Mouse (Mus musculus) heart, postnatal 36 days (tissue): ENCODE results near the gene Ptprm. TPM values are rescaled to one million over a fixed set of nuclear protein-coding genes. Genes with fewer than 3 reads are reported as not detected.
A peak's percentile ranks its signal among the peaks of the same experiment; 100 is the strongest.

Source experiments
- DNase-seq, 2 experiments: peaks; one replicate each; pipeline ENCODE4 v3.0.0; 2021 to 2022
- intact Hi-C: fragments of 180-260 bp; cut with DNase I; formaldehyde crosslinking; loops from one replicate; pipeline ENCODE4 v1.15.1; 2025
- total RNA-seq, 2 experiments: library from RNA; stranded (reverse); gene quantifications; 2 replicates each; pipeline ENCODE4 v1.2.3; 2021

The Ptprm gene
- total RNA-seq, 2 experiments from 2014 or later: 85.0 to 90.6 TPM

DNA sequence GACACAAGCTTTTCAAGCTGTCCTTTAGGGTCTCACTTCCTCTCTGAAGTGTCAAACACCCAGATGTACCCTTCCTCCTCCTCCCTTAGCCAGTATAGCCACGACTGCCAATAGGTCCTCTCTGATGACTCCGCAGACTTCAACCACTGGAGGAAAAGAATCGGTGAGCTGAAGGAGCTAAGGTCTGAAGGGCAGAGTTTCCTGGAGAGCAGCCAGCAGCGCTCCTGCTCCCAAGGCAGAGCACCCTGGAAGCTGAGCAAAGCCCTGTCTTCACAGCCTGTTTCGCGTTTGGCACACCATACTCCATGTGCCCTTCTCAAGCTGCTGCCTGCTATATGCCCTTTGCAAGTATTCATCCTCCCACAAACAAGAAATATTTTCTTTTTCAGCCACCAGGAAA lies 252.2 kb downstream of the Ptprm start:
- DNase-seq: peak in 1 of 2 experiments; percentile 32
- intact Hi-C loops: no loop called here

DNA sequence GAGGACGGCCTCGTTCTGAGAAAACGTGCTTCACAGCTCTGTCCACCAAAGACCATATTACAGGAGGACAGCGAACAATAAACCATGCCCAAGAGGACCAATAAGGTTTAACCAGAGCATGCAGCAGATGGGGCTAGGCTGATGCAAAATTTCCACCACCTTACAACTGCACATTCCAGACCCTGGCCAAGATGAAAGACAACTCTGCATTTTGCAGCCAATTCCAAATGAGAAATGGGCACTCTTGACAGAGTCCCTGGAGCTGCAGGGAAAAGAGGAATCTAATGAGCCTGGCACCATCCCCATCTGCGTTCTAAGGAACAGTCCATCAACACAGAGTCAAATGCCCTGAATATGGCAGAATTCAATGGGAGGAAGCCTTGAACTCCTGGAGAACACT lies 263.3 kb downstream of the Ptprm start:
- intact Hi-C loops: loop anchor here (5.0 kb wide), 1 partner anchor 41 kb away; no protein-coding TSS in a partner anchor
- DNase-seq: no peak

DNA sequence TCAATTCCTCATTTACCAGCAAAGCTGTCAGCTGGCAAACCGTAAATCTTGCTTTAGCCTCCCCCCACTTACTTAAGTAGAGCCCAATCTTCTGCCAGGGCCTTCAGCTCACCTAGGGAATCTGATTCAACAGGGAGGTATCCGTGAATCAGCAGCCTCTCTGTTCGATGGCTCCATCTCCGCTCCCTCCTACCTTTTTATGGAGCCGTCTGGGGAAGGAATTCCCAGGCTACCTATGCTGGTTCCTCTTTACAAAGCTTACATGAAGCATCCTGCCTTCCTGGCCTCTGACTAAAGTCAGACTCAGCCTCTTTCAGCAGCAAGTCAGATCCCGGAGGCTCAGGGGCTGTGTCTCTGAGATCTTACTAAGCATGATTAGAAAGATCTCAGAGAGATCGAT lies 264.1 kb downstream of the Ptprm start:
- DNase-seq: no peak
- intact Hi-C loops: loop anchor here (5.0 kb wide), 1 partner anchor 42 kb away; no protein-coding TSS in a partner anchor

DNA sequence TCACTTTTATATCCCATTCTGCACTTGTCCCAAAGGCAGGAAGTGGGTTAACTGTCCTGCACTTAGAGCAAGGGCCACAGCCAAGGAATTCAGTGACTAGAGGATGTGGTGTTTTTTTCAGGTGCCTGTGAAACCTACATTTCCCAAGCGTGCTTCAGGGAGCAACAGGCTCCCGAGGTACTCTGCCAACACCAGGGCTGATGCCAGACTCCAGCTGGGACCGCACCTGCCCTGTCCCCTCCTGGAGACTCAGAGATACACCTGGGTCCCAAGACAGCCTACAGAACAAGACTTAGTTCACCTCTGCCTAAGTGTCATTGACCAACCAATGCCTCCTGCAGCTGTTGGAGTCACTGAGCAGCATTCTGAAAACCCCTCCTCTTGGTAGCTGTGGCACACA lies 264.6 kb downstream of the Ptprm start:
- intact Hi-C loops: loop anchor here (5.0 kb wide), 1 partner anchor 43 kb away; no protein-coding TSS in a partner anchor
- DNase-seq: no peak

DNA sequence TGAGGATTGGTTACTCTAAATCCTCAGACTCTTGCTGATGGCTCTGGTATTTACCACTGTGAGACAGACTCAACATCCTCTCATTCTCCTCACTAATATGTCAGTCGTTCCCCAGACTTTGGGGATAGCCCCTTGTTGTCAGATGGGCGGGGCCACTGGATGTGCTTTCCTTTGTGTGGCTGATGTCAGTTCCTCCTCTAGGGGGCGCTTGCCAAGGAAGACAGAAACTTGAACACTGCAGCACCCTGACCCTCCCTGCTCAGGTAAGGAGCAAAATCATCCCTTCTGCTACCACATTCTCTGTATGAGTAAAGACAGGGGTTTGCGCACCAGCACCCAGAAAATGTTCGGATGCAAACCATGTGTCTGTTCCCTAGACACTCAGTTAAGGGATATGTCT lies 266.7 kb downstream of the Ptprm start:
- no peak for DNase-seq
- intact Hi-C loops: no loop called here

DNA sequence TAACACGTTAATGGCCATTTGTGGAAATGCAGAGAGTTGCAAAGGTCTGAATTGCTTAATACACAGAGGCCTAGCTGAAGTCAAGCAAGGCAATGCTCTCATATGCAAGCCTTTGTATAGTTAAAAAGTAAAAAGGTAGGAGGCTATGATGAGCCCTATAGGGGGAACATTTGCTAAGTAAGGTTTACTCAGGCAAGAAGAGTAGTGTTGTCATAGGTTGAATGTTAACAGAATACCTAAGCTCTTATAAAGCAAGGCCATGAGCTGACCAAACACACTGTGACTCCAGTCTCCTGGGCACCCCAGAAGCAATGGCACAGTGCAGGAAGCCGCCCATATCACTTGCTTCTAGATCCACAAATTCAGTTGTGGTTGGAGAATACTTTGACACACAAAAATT lies 267.4 kb downstream of the Ptprm start:
- intact Hi-C loops: no loop called here
- no peak for DNase-seq

DNA sequence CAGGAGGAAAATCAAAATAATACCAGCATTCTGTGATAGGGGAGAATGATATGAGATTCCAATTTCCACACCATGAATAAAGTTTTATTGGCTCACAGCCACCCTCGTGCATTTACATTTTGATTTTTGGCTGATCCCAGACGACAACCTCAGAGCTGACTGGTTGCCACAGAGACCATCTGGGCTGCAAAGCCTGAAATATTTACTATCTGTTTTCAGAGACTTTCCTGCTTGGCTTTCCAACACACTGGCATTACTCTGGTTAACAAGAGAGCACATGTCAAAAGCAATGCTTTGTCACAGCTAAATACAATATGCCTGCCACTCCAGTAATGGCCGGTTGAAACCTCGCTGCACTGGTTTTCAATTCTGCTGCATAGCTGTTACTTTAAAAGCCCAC lies 269.8 kb downstream of the Ptprm start:
- intact Hi-C loops: no loop called here

DNA sequence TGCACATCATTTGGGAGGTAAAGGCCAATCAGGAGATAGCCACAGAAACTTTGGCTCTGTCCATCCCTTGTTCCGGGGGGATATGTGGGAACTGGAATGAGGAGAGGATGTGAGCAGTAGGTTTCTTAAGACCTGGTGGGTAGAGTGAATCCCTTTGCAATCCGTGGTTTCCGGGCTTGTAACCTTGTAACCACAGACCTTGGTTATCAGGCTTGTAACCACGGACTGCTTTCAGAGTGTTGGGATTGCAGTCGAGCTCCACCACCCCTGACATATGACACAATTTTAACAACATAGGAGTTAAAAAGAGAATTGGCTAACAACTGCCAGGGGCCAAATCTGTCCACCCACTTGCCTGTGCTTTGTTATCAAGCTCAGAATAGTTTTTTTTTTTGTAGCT lies 270.2 kb downstream of the Ptprm start:
- DNase-seq: no peak
- intact Hi-C loops: no loop called here

More for the DNA sequence above, 269.8 kb downstream of the Ptprm start:
- DNase-seq: no peak

DNA sequence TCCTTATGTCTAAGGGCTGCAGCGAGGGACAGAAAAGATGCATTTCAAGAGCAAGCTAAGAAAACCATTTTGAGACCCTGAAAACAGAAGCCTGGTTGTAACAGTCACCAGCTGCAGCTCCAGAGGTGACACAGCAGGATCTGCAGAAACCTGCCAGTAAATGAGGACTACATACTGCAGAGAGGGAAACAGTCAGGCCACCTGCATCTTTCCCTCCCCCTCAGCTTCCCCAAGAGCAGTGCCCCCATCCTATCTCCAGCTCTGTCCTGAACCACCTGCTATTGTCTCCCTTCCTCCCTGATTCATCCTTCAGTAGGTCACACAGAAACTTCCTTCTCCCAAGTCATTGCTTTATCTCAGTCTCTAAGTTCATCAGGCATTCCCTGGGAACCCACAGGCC lies 274.7 kb downstream of the Ptprm start:
- intact Hi-C loops: no loop called here

DNA sequence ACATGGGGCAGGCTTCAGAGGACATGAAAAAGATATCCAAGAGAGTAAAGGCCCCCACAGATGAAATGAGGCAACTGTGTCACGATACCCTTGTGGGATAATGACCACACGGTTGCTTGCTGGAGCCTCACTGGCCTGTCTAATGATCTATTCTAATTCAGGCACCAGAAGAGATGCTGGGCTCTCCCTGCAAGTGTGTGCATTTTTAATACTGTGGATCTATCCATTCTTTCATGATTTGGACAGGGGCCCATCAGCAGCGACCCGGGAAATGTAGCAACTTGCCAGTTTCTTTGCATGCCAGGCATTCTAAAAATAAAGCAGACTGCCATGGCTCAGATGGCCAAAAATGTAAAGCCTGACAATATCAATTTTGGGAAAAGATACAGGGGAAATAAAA lies 280.7 kb downstream of the Ptprm start:
- DNase-seq: no peak
- intact Hi-C loops: no loop called here

More for the DNA sequence above, 274.7 kb downstream of the Ptprm start:
- DNase-seq: no peak

DNA sequence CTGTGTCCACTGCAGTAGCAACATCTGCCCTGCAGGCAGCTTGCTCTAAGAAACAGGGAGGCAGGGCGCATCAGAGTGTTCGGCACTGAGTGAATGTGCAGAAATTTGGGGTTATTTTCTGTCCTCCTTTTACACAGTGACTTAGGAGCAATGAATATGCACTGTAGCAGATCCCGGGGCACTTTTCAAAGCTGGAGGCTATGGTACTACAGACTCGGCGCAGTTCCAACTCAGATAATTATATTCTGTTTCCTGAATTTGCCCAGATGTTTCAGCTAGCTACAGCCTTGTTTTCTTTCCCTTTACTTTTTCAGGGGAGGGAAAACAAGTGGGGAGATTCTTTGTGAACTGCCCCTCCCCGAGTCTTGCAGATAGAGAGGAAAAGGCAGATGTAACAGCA lies 281.1 kb downstream of the Ptprm start:
- intact Hi-C loops: no loop called here
- no peak for DNase-seq

DNA sequence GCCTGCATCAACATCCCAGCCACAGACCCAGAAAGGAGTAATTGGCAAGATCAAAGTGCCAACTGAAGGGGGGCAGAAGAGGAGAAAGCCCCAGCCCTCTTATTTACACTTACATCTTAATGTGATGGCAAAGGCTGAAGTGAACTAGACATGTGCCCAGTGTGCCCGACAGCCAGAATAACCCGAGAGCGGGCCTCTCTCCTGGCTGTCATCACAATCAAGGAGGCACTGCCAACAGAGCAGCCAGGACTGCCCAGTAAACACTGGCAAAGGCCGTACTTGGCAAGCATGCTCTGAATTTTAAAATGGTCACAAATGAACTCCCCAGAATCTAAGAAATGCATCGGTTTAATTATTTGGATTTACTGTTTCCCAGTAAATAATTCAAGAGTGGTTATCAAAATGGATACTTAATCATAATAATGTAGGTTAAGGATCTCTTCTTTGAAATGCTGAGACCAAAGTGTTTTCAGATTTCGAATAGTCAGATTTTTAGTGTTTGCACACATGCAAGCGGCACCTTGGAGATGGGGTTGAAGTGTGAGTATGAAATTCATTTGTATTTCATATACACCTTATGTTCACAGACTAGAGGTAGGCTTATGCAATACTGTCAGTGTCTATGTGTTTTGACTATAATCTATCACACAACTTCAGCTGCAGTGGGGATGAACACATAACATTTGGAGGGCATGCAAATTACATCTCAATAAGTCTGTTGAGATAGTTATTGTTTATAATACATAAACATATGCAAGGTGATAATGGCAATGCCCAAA lies 282.8 kb downstream of the Ptprm start:
- intact Hi-C loops: loop anchor here (2.0 kb wide), 1 partner anchor 99 kb away; no protein-coding TSS in a partner anchor
- peak; percentile 29 to 43 for DNase-seq

DNA sequence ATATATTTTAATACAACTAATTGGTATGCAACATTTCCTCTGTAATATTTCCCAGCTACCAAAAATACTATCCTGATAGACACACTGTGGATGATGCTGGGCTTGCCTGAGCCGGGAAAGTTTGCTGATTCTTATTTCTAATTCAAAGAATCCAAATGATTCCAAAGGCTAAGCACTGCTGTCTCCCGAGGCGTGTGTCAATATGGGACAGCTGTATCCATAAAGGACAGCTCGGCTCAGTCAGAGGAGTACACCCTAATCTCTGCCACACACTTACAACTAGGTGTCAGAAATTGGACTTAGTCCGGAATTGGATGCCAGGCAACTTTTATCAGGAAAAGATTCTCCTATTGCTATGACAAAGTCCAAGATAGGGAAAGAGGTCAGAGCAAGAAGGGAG lies 290.6 kb downstream of the Ptprm start:
- intact Hi-C loops: no loop called here
- DNase-seq: no peak

DNA sequence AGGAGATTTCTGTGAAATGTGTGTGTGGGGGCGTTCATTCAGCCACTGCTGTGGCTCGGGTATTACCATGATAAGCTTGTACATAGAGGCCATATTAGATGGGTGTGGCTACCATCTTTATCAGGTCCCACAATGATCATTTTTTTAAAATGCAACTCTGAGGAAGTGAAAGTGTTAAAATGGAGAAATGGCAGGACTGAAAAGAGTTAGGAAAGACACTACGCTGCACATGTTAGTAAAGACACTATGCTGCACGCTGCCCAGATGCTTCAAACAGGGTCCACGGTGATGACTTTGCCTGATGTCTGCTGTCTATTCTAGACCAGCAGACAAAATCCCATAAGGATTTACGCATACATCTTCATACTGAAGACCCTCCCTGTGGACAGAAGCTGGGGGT lies 298.6 kb downstream of the Ptprm start:
- intact Hi-C loops: no loop called here
- no peak for DNase-seq

DNA sequence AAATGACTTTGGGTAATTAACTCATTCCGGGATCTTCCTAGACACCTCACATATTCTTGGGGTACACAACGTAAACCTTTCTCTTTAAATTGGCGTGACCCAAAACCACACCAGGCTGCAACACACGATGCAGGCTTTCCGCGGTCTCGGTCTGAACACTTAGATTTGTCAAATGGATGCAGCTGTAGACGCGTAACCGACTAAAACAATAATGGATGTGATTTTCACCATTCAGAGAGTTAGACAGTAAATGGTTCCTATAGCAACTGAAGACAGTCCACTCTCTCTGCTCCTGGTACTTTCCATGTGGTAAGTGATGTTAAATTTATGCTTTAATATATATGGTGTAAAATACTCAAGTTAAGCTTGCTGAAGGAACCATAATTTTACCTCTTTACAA lies 300.1 kb downstream of the Ptprm start:
- intact Hi-C loops: no loop called here

DNA sequence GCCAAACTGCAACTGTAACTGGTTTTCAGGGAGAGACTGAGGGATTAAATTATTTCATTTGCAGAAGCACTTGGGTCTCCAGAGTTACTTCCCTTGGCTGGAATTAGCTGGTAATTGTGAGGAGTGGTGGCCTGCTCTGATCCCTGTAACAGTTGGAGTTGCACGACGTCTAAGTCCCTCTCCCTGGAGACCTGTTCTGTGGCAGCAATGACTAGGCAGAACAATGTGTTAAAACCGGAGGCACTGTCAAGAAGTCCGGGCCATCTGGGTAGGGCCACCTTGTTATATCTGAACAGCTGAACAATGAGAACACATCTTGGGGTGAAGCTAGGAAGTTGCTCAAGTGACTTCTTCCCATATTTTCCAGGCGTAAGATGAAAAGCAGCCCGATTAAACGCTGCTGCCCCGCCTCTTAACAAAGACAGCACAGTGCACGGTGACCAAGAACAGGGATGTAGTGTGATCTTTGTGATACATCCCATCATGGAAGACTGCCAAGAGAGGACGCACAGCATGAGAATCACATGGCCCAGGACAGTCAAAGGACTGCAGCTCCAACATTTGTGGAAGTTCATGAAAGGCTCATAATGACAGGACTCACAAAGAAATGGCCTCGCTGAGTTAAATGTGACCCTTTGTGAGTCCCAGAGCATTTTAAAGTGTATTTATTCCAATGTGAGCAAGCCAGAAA lies 301.5 kb downstream of the Ptprm start:
- no peak for DNase-seq
- intact Hi-C loops: no loop called here

More for the DNA sequence above, 300.1 kb downstream of the Ptprm start:
- DNase-seq: no peak

DNA sequence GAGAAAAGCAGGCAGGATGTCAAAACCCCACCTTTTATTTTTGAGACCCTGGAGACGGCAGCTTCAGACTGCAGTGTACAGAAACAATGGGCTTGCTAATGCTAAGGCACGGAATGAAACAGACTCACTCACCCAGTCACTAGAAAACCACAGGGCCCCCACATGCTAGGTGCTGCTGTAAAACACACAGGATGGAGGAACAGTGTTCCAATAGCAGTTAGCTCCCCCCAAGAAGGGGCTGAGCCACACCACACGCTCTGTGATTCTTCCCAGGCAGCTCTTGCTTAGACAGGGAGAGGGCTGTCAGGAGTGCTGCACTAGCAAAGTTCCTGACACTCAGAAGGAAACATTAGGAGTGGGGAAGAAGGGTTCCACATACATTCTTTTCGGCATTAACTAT lies 306.6 kb downstream of the Ptprm start:
- intact Hi-C loops: no loop called here
- no peak for DNase-seq

DNA sequence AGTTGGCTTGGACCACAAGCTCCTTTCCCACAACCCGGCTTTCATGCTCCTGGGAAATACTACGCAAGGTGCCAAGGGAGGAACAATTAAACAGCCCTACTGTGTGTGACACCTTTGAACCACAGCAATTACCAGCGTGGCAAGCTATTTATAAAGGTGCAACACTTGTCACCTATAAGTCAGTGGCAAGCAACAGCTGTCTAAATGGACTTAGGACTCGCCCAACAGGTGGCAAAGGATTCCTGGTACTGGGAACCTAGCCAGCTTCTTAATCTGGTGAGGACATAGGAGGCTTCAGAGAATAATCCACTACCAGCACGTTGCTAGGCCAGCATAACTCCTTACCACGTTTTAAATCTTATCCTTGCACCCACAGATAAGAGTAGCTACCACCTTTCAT lies 315.7 kb downstream of the Ptprm start:
- intact Hi-C loops: no loop called here
- no peak for DNase-seq

DNA sequence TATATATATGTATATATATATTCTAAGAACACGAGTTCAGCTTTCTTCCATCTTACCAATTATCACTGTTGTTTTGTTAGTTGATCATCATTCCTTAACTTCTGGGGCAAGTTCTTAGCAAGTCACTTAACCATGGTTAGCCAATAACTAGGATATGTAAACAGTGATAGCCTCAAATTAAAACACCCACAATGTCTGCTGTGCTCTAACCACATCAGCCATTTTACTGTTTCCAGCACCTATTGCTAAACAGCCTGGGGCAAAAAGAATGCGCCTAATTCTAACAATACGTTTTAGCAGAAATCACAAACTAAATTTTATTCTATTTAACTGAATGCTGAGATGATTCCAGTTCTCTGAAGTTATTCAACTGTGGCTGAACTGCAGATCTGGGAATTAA lies 320.7 kb downstream of the Ptprm start:
- intact Hi-C loops: no loop called here
- DNase-seq: no peak

DNA sequence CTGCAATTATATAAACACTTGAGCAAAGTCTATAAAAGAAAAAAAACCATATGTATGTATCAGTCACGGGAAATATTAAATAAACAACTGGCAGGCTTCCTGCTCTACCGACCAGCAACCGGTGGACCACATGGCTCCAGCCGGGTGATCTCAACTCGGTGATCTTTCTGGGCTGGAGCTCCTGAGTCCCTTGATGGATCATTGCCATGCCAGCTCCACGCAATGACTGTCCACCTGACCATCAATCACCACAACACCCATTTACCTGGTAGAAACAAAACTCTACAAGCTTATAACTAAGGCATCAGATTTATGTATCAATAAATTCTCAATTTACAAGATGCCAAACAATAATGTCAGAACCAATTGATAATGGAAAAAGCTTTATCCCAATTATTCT lies 322.2 kb downstream of the Ptprm start:
- DNase-seq: no peak
- intact Hi-C loops: no loop called here

DNA sequence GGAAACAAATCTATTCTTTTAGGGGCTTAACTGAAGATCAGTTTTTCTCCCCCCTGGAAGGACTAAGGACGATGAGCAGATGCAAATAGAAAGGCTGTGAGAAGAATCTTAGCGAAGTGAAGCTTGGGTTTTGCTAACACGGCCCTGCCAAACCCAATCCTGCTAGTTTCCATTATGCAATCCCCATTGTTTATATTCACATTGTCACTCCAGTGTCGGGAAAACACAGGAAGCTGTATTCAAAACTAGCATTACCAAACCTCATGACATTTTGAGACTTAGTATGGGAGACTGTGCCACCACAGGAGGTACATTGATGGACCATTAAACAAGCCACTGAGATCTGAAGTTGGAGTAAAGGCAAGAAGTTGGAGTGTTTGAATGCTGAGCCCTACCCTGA lies 322.9 kb downstream of the Ptprm start:
- no peak for DNase-seq
- intact Hi-C loops: no loop called here

DNA sequence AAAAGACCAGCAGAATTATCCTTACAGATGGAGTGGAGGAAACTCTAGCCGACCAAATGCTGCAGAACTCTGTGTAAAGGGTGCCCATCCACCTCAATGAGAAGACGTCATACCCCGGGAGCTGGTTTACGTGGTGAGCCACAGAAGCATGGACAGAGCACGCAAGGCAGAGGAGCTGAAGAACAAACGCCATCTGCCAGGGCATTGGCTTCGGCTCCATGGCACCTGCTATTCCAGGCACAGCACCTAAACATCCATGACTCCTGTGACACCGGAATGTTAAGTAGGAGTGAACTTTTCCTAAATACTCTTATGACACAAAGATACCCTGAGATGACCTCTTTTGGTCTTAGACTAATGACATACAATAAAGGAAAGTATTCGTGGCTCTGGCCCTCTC lies 327.0 kb downstream of the Ptprm start:
- intact Hi-C loops: no loop called here
- DNase-seq: no peak
